Mouse (Mus musculus) cerebellum, adult 2 months (tissue): ENCODE measurements at regions not wholly inside any gene's neighbourhood (a gene's known extent, or its start where the extent isn't known, plus 50 kb on each side); places are given as distances from the start of the nearest gene placed in this dataset.

Source experiments
- CTCF ChIP-seq: fragments of 200-500 bp; IDR thresholded peaks from 2 replicates; pipeline ENCODE4 v1.5.1; 2011; ENCODE audit warnings: low read depth, mild to moderate bottlenecking, control low read depth, low read length, moderate library complexity, borderline replicate concordance; ENCODE audit not compliant: insufficient read depth
- POLR2A ChIP-seq: fragments of 200-500 bp; IDR thresholded peaks from 2 replicates; pipeline ENCODE4 v1.6.1; 2011; ENCODE audit warnings: low read length, control low read depth, borderline replicate concordance; ENCODE audit not compliant: insufficient read depth

DNA sequence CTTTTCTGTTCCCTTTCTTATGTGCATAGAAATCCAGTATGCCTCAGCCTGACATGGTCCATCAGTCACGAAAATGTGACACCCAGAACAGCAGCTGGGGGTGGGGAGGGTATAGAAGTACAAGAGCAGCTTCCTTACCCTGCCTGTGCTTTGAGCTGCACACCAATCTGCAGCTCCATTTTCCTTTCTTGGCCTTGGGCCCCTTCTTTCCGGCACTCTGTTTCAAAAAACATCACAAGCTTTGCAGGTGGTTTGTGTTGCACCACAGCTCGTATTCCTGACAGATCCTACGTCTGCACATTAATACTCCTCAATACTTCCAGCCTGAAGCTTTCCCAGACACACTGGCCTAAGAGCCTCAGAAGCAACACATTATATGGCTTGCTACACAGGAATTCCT is 138.1 kb upstream of the Nt5c1b start:
- TF ChIP-seq CTCF = no peak
- TF ChIP-seq POLR2A = no peak
